ENCODE assay signal across 8 mouse cellular contexts in genomic region chr4:46130221-46130620, GRCm38 (mm10). TPM values are rescaled to one million over a fixed set of nuclear protein-coding genes. Genes with fewer than 3 reads are reported as not detected.
DNase-seq lines count a peak whose midpoint lies in the region; ATAC-seq lines count a peak whose summit lies in the region.

No protein-coding gene starts in this region.

- no peak for ATAC-seq in cerebellum, adult (ENCODE audit: insufficient number of reproducible peaks, low FRiP score, low TSS enrichment)
- no peak for ATAC-seq in midbrain, embryonic 11.5 days (ENCODE audit: low FRiP score)
- no peak for ATAC-seq in midbrain, embryonic 16.5 days
- no peak for ATAC-seq in liver, embryonic 13.5 days (ENCODE audit: low read depth)

- no peak overlapping the region for H3K9ac ChIP-seq in midbrain, embryonic 11.5 days (ENCODE audit: low read length)
- H3K9ac ChIP-seq in midbrain, embryonic 16.5 days (ENCODE audit: low read depth, low read length) = no peak overlapping the region
- H3K9ac ChIP-seq in liver, embryonic 13.5 days = no peak overlapping the region

- no peaks in the 10 kb centered on the region for H3K9me3 ChIP-seq in midbrain, embryonic 11.5 days (ENCODE audit: control insufficient read depth, low read length)
- H3K9me3 ChIP-seq in midbrain, embryonic 16.5 days (replicated peaks; ENCODE audit: control insufficient read depth, low read length, poor library complexity, severe bottlenecking) = no peaks in the 10 kb centered on the region
- no peaks in the 10 kb centered on the region for H3K9me3 ChIP-seq in liver, embryonic 13.5 days (replicated peaks)

- 71% methylated on average over 3 of the region's 3 CpGs for WGBS in midbrain, embryonic 11.5 days
- WGBS in midbrain, embryonic 16.5 days = 72% methylated on average over 3 of the region's 3 CpGs
- 56% methylated on average over 3 of the region's 3 CpGs for WGBS in liver, embryonic 13.5 days (ENCODE audit: insufficient replicate concordance)

- no peak overlapping the region for H3K4me3 ChIP-seq in midbrain, embryonic 11.5 days (ENCODE audit: low read depth, low read length)
- no peak overlapping the region for H3K4me3 ChIP-seq in midbrain, embryonic 16.5 days (ENCODE audit: low read depth, low read length)
- H3K4me3 ChIP-seq in liver, embryonic 13.5 days (replicated peaks) = no peak overlapping the region

- peaks cover 25% of the 10 kb centered on the region for H3K36me3 ChIP-seq in midbrain, embryonic 11.5 days (ENCODE audit: control insufficient read depth, insufficient read depth, low read length)
- H3K36me3 ChIP-seq in midbrain, embryonic 16.5 days (ENCODE audit: control insufficient read depth, insufficient read depth, low read length) = peaks cover 27% of the 10 kb centered on the region
- H3K36me3 ChIP-seq in liver, embryonic 13.5 days = peaks cover 78% of the 10 kb centered on the region

- H3K27me3 ChIP-seq in midbrain, embryonic 11.5 days (ENCODE audit: control insufficient read depth, insufficient read depth, low read length) = no peaks in the 10 kb centered on the region
- H3K27me3 ChIP-seq in midbrain, embryonic 16.5 days (ENCODE audit: control insufficient read depth, insufficient read depth, low read depth, low read length) = no peaks in the 10 kb centered on the region
- H3K27me3 ChIP-seq in liver, embryonic 13.5 days = no peaks in the 10 kb centered on the region

- no peak overlapping the region for H3K27ac ChIP-seq in midbrain, embryonic 11.5 days (ENCODE audit: low read depth, low read length)
- H3K27ac ChIP-seq in midbrain, embryonic 16.5 days (ENCODE audit: low read length) = no peak overlapping the region
- no peak overlapping the region for H3K27ac ChIP-seq in liver, embryonic 13.5 days

- no peaks in the 10 kb centered on the region for H3K4me1 ChIP-seq in midbrain, embryonic 11.5 days (ENCODE audit: control insufficient read depth, insufficient read depth, low read length)
- no peaks in the 10 kb centered on the region for H3K4me1 ChIP-seq in midbrain, embryonic 16.5 days (ENCODE audit: control insufficient read depth, insufficient read depth, low read length)
- H3K4me1 ChIP-seq in liver, embryonic 13.5 days (replicated peaks) = no peaks in the 10 kb centered on the region

- no peak overlapping the region for H3K4me2 ChIP-seq in midbrain, embryonic 11.5 days
- no peak overlapping the region for H3K4me2 ChIP-seq in midbrain, embryonic 16.5 days (ENCODE audit: low read length)
- no peak overlapping the region for H3K4me2 ChIP-seq in liver, embryonic 13.5 days

- DNase-seq in cerebellum, postnatal 10 days = peak; percentile 72 to 76
- peak; percentile 90 for DNase-seq in midbrain, embryonic 11.5 days (ENCODE audit: low spot score, missing footprints)
- peak; percentile 24 for DNase-seq in adrenal gland, adult 8-10 months
- DNase-seq in fibroblast of lung, adult 2 months (ENCODE audit: low read depth) = peak; percentile 27
- peak; percentile 41 for DNase-seq in liver, embryonic 13.5 days
- peak; percentile 27 to 49 for DNase-seq in spleen, postnatal 14 days (ENCODE audit: low spot score in 2 of 2)

RNA-seq across cellular contexts. Expression of gene Ncbp1, which starts 8.2 kb away (rescaled TPM):
- polyA plus RNA-seq in midbrain, embryonic 11.5 days (2014; fragmentation: Nextera tagmentation; extraction: Ambion mirVana) = 143 and 161 TPM in 2 replicates
- polyA plus RNA-seq in midbrain, embryonic 16.5 days (2015; fragmentation: Nextera tagmentation; extraction: Ambion mirVana) = 70.2 and 75.7 TPM in 2 replicates
- 10 to 100 TPM; 37.2 to 56.6 (median 43.4) TPM for total RNA-seq in adrenal gland, adult 8-10 months (2022)
- polyA plus RNA-seq in liver, embryonic 13.5 days (2015; fragmentation: Nextera tagmentation; extraction: Ambion mirVana) = 52.4 and 64.1 TPM in 2 replicates

RNA-seq across cellular contexts. Expression of gene Tstd2, which starts 8.3 kb away (rescaled TPM):
- 36.1 and 36.7 TPM in 2 replicates for polyA plus RNA-seq in midbrain, embryonic 11.5 days (2014; fragmentation: Nextera tagmentation; extraction: Ambion mirVana)
- polyA plus RNA-seq in midbrain, embryonic 16.5 days (2015; fragmentation: Nextera tagmentation; extraction: Ambion mirVana) = 24.9 and 31.5 TPM in 2 replicates
- total RNA-seq in adrenal gland, adult 8-10 months (2022) = 10 to 100 TPM; 28.4 to 36.1 (median 33.0) TPM
- 10.9 and 13.5 TPM in 2 replicates for polyA plus RNA-seq in liver, embryonic 13.5 days (2015; fragmentation: Nextera tagmentation; extraction: Ambion mirVana)

Comparison
In these comparisons a context has a peak if more than half of its experiments do, and no peak if none do; other contexts are left out.
1. DNase-seq: peak in every context shown above with its lines; median percentile 90 in midbrain, embryonic 11.5 days; 74 in cerebellum, postnatal 10 days; 41 in liver, embryonic 13.5 days; 38 in spleen, postnatal 14 days; 27 in fibroblast of lung, adult 2 months; 24 in adrenal gland, adult 8-10 months.